Mouse (Mus musculus) macrophage (primary cell): ENCODE results near the gene Ccnd2. TPM values are rescaled to one million over a fixed set of nuclear protein-coding genes. Genes with fewer than 3 reads are reported as not detected.
A peak's percentile ranks its signal among the peaks of the same experiment; 100 is the strongest.

Experiments
- H3K27ac ChIP-seq: fragments of 350-480 bp; formaldehyde crosslinking; 2 replicates; pipeline ENCODE4 v1.9.0; 2021
- H3K36me3 ChIP-seq: fragments of 350-480 bp; formaldehyde crosslinking; 2 replicates; pipeline ENCODE4 v1.9.0; 2021; ENCODE audit errors: inconsistent target
- H3K4me3 ChIP-seq: fragments of 350-480 bp; formaldehyde crosslinking; 2 replicates; pipeline ENCODE4 v1.9.0; 2021; ENCODE audit errors: inconsistent target
- H3K79me2 ChIP-seq: fragments of 350-480 bp; formaldehyde crosslinking; 2 replicates; pipeline ENCODE4 v1.9.0; 2021; ENCODE audit errors: inconsistent target
- WGBS: methylation state at CpG from one replicate; pipeline ENCODE4 v1.1.7; 2026; ENCODE audit warnings: inconsistent platforms; ENCODE audit not compliant: missing documents; 5-methylcytosine and 5-hydroxymethylcytosine counted together
- polyA plus RNA-seq: library from polyadenylated mRNA; stranded (reverse); fragments of 250-400 nt; gene quantifications from 3 replicates; pipeline ENCODE4 v1.2.4, GENCODE M21; 2018; ENCODE audit warnings: inconsistent platforms
- total RNA-seq, 78 experiments: library from RNA; depleted of rRNA; stranded (reverse); fragments of 250-400 nt; gene quantifications; 1 replicate in 9 of 78; 2 replicates in 24 of 78; 3 replicates in 43 of 78; 4 replicates in 2 of 78; pipeline ENCODE4 v1.2.4; 2018; ENCODE audit warnings: inconsistent platforms in 56 of 78

Gene Ccnd2
- 100 to 1,000 TPM in 1 of 26 experiments, 10 to 100 TPM in 7, 1 to 10 TPM in 16, under 1 TPM in 2; 0.44 to 104 (median 4.7) TPM for total RNA-seq (2018; cell fraction: chromatin; rRNA removed)
- 10 to 100 TPM in 14 of 26 experiments, 1 to 10 TPM in 12; 1.7 to 55.9 (median 10.7) TPM for total RNA-seq (2018; cell fraction: cytosol; rRNA removed)
- 100 to 1,000 TPM in 2 of 26 experiments, 10 to 100 TPM in 16, 1 to 10 TPM in 8; 1.5 to 122 (median 17.0) TPM for total RNA-seq (2018; cell fraction: nucleus; rRNA removed)
- polyA plus RNA-seq: 0.90 to 5.6 TPM (median 1.8 TPM) in 3 replicates

GRCm38 (mm10) chr6:127152106-127152951 lies at the start of gene Ccnd2:
Gene Ccnd2, minus strand, starts transcription at chr6:127152193.
- H3K4me3 ChIP-seq: 0 out of 2 replicates have a peak within 1 kb of the TSS, but pooled peaks have one; percentile 67
- no peaks in the 10 kb centered on the region for H3K36me3 ChIP-seq
- 1% methylated on average over 35 of the region's 40 CpGs for WGBS
- H3K27ac ChIP-seq: no peak within 1 kb of the TSS
- H3K79me2 ChIP-seq: no peaks in the 10 kb centered on the region

GRCm38 (mm10) chr6:127196985-127197384 lies 45.0 kb upstream of the Ccnd2 start:
- H3K4me3 ChIP-seq: no peak overlapping the region
- 90% methylated on average over 2 of the region's 2 CpGs for WGBS
- no peaks in the 10 kb centered on the region for H3K79me2 ChIP-seq
- no peaks in the 10 kb centered on the region for H3K36me3 ChIP-seq
- no peak overlapping the region for H3K27ac ChIP-seq

GRCm38 (mm10) chr6:127181296-127181695 lies 29.3 kb upstream of the Ccnd2 start:
- 95% methylated on average over 12 of the region's 12 CpGs for WGBS
- H3K79me2 ChIP-seq: no peaks in the 10 kb centered on the region
- H3K27ac ChIP-seq: no peak overlapping the region
- H3K4me3 ChIP-seq: no peak overlapping the region
- no peaks in the 10 kb centered on the region for H3K36me3 ChIP-seq

- WGBS: 88% methylated on average over 12 of the region's 12 CpGs
- Histone ChIP-seq H3K4me3 (no peak overlapping the region), H3K36me3 (no peaks in the 10 kb centered on the region), H3K79me2 (no peaks in the 10 kb centered on the region), H3K27ac (no peak overlapping the region)
These were observed 27.2 kb upstream of the Ccnd2 start for GRCm38 (mm10) chr6:127179056-127179759.

GRCm38 (mm10) chr6:127177962-127178361 lies 26.0 kb upstream of the Ccnd2 start:
- 59% methylated on average over 7 of the region's 7 CpGs for WGBS
- H3K27ac ChIP-seq: no peak overlapping the region
- H3K36me3 ChIP-seq: no peaks in the 10 kb centered on the region
- H3K4me3 ChIP-seq: no peak overlapping the region
- H3K79me2 ChIP-seq: no peaks in the 10 kb centered on the region

- 83% methylated on average over 4 of the region's 4 CpGs for WGBS
- Histone ChIP-seq H3K79me2 (no peaks in the 10 kb centered on the region), H3K27ac (no peak overlapping the region), H3K36me3 (no peaks in the 10 kb centered on the region), H3K4me3 (no peak overlapping the region)
These were observed 25.4 kb upstream of the Ccnd2 start for GRCm38 (mm10) chr6:127177441-127177840.

- H3K36me3 ChIP-seq: no peaks in the 10 kb centered on the region
- 96% methylated on average over 11 of the region's 11 CpGs for WGBS
These were observed 20.5 kb upstream of the Ccnd2 start for GRCm38 (mm10) chr6:127172461-127172860.

GRCm38 (mm10) chr6:127170734-127171133 lies 18.7 kb upstream of the Ccnd2 start:
- 54% methylated on average over 8 of the region's 8 CpGs for WGBS
- Histone ChIP-seq H3K79me2 (no peaks in the 10 kb centered on the region), H3K4me3 (no peak overlapping the region), H3K36me3 (no peaks in the 10 kb centered on the region), H3K27ac (no peak overlapping the region)

More at GRCm38 (mm10) chr6:127172461-127172860, 20.5 kb upstream of the Ccnd2 start:
- no peaks in the 10 kb centered on the region for H3K79me2 ChIP-seq
- no peak overlapping the region for H3K27ac ChIP-seq
- no peak overlapping the region for H3K4me3 ChIP-seq

GRCm38 (mm10) chr6:127165663-127166062 lies 13.7 kb upstream of the Ccnd2 start:
- H3K36me3 ChIP-seq: no peaks in the 10 kb centered on the region
- H3K79me2 ChIP-seq: no peaks in the 10 kb centered on the region
- H3K4me3 ChIP-seq: no peak overlapping the region
- no peak overlapping the region for H3K27ac ChIP-seq
- 12% methylated on average over 4 of the region's 4 CpGs for WGBS

GRCm38 (mm10) chr6:127162842-127163241 lies 10.8 kb upstream of the Ccnd2 start:
- H3K79me2 ChIP-seq: no peaks in the 10 kb centered on the region
- H3K4me3 ChIP-seq: no peak overlapping the region
- H3K27ac ChIP-seq: no peak overlapping the region
- no peaks in the 10 kb centered on the region for H3K36me3 ChIP-seq
- WGBS: 2% methylated on average over 6 of the region's 6 CpGs

GRCm38 (mm10) chr6:127157321-127157720 lies 5.3 kb upstream of the Ccnd2 start:
- H3K36me3 ChIP-seq: no peaks in the 10 kb centered on the region
- WGBS: 50% methylated on average over 1 of the region's 1 CpGs
- no peaks in the 10 kb centered on the region for H3K79me2 ChIP-seq
- H3K4me3 ChIP-seq: no peak overlapping the region
- no peak overlapping the region for H3K27ac ChIP-seq

- Histone ChIP-seq H3K36me3 (no peaks in the 10 kb centered on the region), H3K4me3 (no peak overlapping the region), H3K79me2 (no peaks in the 10 kb centered on the region), H3K27ac (no peak overlapping the region)
- 4% methylated on average over 15 of the region's 15 CpGs for WGBS
These were observed 3.5 kb upstream of the Ccnd2 start for GRCm38 (mm10) chr6:127155468-127155867.

- no peak overlapping the region for H3K27ac ChIP-seq
- WGBS: 0% methylated on average over 28 of the region's 34 CpGs
These were observed 2.8 kb upstream of the Ccnd2 start for GRCm38 (mm10) chr6:127154708-127155268.

GRCm38 (mm10) chr6:127153972-127154707 lies 2.1 kb upstream of the Ccnd2 start:
- Histone ChIP-seq H3K36me3 (no peaks in the 10 kb centered on the region), H3K27ac (no peak overlapping the region), H3K4me3 (peak overlapping the region; percentile 22), H3K79me2 (no peaks in the 10 kb centered on the region)
- WGBS: 2% methylated on average over 30 of the region's 30 CpGs

More at GRCm38 (mm10) chr6:127154708-127155268, 2.8 kb upstream of the Ccnd2 start:
- no peaks in the 10 kb centered on the region for H3K79me2 ChIP-seq
- peak overlapping the region; percentile 22 for H3K4me3 ChIP-seq
- no peaks in the 10 kb centered on the region for H3K36me3 ChIP-seq
